Mouse (Mus musculus): Measurements from ENCODE around the gene Racgap1.

Gene Racgap1

GRCm38 (mm10) chr15:99651163-99651872 lies at the start of gene Racgap1:
TSS of gene Racgap1 (minus strand) at chr15:99651656.
- peak; percentile 93 to 97 for DNase-seq (ENCODE audit: low spot score in 2 of 2)

- no peak for DNase-seq (ENCODE audit: low spot score in 2 of 2)
Measured at GRCm38 (mm10) chr15:99700219-99701106, 49.0 kb upstream of the Racgap1 start.

GRCm38 (mm10) chr15:99699715-99700114 lies 48.3 kb upstream of the Racgap1 start:
- no peak for DNase-seq (ENCODE audit: low spot score in 2 of 2)

DNA sequence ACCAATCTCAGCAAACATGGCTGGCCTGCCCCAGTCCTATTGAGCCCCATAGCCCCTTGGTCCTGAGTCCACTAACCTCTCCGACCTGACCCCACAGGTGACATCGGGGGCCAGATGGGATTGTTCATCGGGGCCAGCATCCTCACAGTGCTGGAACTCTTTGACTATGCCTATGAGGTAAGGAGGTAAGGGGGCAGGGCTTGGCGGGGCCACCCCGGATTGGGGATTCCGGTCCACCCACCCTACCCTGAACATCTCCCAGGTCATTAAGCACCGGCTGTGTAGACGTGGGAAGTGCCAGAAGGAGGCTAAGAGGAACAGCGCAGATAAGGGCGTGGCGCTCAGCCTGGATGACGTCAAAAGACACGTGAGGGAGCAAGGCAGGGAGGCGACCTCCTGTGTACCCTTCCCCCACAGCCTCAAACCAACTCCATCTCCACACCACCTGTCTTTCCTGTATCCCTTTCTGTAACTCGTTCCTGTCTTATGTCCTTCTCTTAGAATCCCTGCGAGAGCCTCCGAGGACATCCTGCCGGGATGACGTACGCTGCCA lies 47.2 kb upstream of the Racgap1 start:
- no peak for DNase-seq (ENCODE audit: low spot score in 2 of 2)

DNA sequence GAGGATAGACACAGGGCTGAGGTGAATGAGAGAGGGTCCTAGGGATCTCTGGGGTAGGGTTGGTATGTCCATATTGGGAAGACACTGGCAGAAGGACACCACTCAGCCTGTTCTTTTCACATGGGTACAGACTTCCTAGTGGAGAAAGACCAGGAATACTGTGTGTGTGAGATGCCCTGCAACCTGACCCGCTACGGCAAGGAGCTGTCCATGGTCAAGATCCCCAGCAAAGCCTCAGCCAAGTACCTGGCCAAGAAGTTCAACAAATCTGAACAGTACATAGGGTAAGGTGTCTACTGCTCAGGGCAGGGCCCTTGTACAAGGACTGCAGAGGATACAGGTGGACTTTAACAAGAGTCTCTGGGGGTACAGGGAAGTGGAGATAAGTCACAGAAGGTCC lies 45.9 kb upstream of the Racgap1 start:
- no peak for DNase-seq (ENCODE audit: low spot score in 2 of 2)

GRCm38 (mm10) chr15:99691976-99692375 lies 40.5 kb upstream of the Racgap1 start:
- DNase-seq (ENCODE audit: low spot score in 2 of 2), result no peak

GRCm38 (mm10) chr15:99690924-99691323 lies 39.5 kb upstream of the Racgap1 start:
- no peak for DNase-seq (ENCODE audit: low spot score in 2 of 2)

GRCm38 (mm10) chr15:99688712-99689111 lies 37.3 kb upstream of the Racgap1 start:
- DNase-seq (ENCODE audit: low spot score in 2 of 2), result peak in 1 of 2 experiments; percentile 49

DNA sequence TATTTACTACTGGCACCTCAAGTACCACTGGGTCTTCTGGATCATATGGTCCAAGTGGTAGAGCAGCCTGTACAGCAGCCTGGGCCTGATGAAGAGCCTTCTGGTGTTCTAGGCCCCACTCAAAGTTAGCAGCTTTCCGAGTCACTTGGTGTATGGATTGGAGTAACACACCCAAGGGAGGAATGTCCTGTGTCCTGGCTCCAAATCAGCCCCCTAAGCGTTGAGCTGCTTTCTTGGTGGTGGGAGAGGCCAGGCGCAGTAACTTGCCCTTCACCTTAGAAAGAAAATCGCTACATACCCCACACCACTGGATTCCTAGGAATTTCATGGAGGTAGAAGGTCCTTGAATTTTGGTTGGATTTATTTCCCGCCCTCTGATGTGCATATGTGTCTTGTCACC lies 32.7 kb upstream of the Racgap1 start:
- no peak for DNase-seq (ENCODE audit: low spot score in 2 of 2)

DNA sequence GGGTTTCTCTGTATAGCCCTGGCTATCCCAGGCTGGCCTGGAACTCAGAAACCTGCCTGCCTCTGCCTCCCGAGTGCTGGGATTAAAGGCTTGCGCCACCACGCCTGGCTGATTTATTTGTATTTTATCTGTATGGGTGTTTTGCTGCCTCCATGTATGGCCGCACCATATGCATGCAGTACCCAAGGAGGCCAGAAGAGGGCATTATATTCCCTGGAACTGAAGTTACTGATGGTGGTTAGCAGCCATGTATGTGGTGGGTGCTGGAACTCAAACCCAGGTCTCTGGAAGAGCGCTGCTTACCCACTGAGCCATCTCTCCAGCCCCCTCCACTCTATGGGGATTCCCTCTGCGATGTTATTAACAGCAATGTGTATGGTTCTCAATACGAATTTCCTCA lies 31.4 kb upstream of the Racgap1 start:
- no peak for DNase-seq (ENCODE audit: low spot score in 2 of 2)

- DNase-seq (ENCODE audit: low spot score in 2 of 2), result no peak
Measured at GRCm38 (mm10) chr15:99679008-99679407, 27.6 kb upstream of the Racgap1 start.

- DNase-seq (ENCODE audit: low spot score in 2 of 2), result no peak
Measured at GRCm38 (mm10) chr15:99678063-99678800, 26.8 kb upstream of the Racgap1 start.

DNA sequence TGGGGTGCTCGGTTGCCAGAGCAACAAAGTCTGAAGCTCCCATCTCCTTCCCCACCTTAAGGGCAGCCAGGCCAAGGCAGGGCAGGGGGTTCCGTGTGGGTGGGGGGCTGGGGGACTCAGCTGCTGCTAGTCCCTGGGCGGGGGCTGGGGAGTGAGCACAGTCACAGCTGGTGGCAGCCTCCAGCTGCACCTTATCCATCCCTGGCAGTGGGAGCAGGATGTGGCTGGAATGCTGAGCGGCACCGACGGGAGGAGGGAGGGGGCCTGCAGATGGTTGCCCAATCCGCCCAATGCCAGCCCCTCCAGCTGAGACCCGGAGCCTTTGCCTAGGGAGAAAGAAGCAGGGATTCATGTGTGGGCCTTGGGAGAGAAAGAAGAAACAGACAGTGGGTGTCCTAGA lies 25.6 kb upstream of the Racgap1 start:
- DNase-seq (ENCODE audit: low spot score in 2 of 2), result no peak

- DNase-seq (ENCODE audit: low spot score in 2 of 2), result no peak
Measured at GRCm38 (mm10) chr15:99674866-99675265, 23.4 kb upstream of the Racgap1 start.

- DNase-seq (ENCODE audit: low spot score in 2 of 2), result no peak
Measured at GRCm38 (mm10) chr15:99671783-99672182, 20.3 kb upstream of the Racgap1 start.

DNA sequence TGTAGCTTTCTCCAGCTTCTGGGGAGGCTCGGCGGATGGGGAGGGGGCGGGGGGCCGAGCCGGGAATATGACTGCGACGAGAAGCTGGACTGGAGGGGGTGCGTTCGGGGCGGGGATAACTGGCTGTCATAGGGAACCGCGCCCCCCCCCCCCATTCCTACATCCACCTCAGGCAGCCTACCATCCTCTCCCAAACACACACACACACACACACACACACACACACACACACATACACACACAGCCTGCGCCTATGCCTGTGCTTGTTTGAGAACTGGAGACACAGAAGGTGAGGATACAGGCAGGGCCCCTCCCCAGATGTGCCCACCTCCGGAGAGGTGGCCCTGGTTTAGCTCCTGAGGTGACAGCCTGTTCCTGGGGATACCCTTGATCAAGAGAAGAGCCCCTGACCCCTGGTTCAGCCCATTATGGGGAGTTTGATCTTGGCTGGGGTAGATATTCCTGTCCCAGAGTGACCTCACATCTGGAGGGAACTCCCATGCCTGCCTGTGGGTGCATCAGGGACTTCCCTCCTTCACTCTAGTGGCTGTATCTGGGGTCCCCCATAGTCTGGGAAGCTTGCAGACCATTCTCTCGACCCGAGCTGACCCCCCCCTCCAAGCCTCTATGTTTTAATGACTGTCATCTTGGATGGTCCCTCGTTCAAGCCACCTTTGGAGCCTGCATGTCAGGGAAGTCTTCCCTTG lies 19.7 kb upstream of the Racgap1 start:
- DNase-seq (ENCODE audit: low spot score in 2 of 2), result no peak

- peak; percentile 54 for DNase-seq (ENCODE audit: low spot score in 2 of 2)
Measured at GRCm38 (mm10) chr15:99670154-99670821, 18.8 kb upstream of the Racgap1 start, which contains the start of gene Asic1. TSS of gene Asic1 (plus strand) at chr15:99670368.

DNA sequence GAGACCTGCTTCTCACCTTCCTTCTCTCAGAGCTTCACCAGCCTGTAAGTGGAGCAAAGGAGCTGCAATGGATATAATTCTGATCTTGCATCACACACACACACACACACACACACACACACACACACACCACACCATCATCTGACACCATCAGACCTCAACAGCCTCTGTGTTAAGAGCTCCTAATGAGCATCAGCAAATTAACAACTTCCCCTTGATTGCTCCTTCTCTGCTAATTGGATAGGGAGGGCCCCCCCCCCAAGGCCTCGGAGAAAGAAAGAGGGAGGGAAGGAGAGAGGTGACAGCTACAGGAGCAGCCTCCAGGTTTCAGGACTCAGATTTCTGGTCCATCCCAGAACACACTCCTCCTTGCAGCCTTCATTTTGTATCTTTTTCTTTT lies 17.9 kb upstream of the Racgap1 start:
- no peak for DNase-seq (ENCODE audit: low spot score in 2 of 2)

DNA sequence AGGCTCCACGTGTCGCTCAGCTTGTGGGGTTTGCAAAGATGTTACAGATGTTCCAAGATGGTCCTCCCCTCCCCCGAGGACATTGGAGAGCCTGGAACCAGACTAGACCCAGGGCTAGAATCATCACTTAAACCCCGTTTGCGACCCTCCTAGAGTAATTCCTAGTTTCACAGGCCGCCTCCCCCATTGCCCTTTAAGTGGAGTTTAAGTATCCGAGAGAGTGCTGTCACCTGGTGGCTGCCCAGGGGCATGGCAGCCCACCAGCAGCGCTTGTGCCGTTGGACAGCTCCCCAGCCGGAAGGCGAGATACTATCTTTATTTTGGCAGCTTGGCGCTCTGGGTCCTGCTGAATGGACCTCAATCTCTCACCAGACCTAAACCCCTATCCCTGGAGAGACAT lies 17.4 kb upstream of the Racgap1 start:
- peak; percentile 58 to 71 for DNase-seq (ENCODE audit: low spot score in 2 of 2)

DNA sequence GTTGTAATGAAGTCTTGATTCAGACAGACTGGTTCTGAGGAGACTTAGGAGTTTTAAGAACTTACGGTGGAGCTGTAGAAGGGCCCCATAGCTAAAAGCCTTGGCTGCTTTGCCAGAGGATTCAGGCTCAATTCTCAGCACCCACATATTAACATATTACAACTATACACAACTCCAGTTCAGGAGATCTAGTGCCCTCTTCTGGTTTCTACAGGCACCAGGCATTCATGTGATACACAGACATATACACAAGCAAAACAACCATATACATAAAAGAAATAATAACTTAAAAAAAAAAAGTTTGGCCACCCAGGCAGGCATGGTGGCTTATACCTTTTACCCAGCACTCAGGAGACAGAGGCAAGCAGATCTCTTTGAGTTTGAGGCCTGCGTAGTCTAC lies 16.1 kb upstream of the Racgap1 start:
- DNase-seq (ENCODE audit: low spot score in 2 of 2), result no peak

All from frontal cortex, postnatal 14 days (tissue).